Mouse (Mus musculus): ENCODE data around the gene Htra1.

GRCm38 (mm10) chr7:130984294-130984693 is 48.4 kb downstream of the Htra1 start:
- TF ChIP-seq CTCF (IDR thresholded peaks at IDR 0.05; ENCODE audit: low read depth, low read length), result no peak
- TF ChIP-seq GATA2 (IDR thresholded peaks at IDR 0.05; ENCODE audit: borderline replicate concordance, low read depth, low read length), result no peak
